Mouse (Mus musculus) kidney, embryonic 16.5 days (tissue): ENCODE results near the gene Zfp266. TPM values are rescaled to one million over a fixed set of nuclear protein-coding genes. Genes with fewer than 3 reads are reported as not detected.

Experiments
- ATAC-seq: fragments of 200-750 bp; cut with Nextera tagmentation; 2 replicates; pipeline ENCODE4 v1.8.0; 2017; ENCODE audit warnings: moderate TSS enrichment; ENCODE audit not compliant: low FRiP score, low TSS enrichment
- H3K27ac ChIP-seq: fragments of 300-500 bp; sonication (generic); 2 replicates; pipeline ENCODE4 v1.5.1; 2014; ENCODE audit warnings: low read length
- H3K27me3 ChIP-seq: fragments of 300-500 bp; sonication (generic); 2 replicates; pipeline ENCODE4 v1.6.1; 2014; ENCODE audit warnings: low read length, control low read depth, mixed read lengths; ENCODE audit not compliant: insufficient read depth
- H3K36me3 ChIP-seq: fragments of 300-500 bp; sonication (generic); 2 replicates; pipeline ENCODE4 v1.6.1; 2014; ENCODE audit warnings: low read length, control low read depth, mixed read lengths; ENCODE audit not compliant: insufficient read depth
- H3K4me1 ChIP-seq: fragments of 300-500 bp; sonication (generic); 2 replicates; pipeline ENCODE4 v1.6.1; 2014; ENCODE audit warnings: low read length, control low read depth, mixed read lengths; ENCODE audit not compliant: insufficient read depth
- H3K4me2 ChIP-seq: fragments of 300-500 bp; sonication (generic); replicated peaks from 2 replicates; pipeline ENCODE4 v1.6.1; 2014; ENCODE audit warnings: low read depth, low read length
- H3K4me3 ChIP-seq: fragments of 300-500 bp; sonication (generic); 2 replicates; pipeline ENCODE4 v1.5.1; 2014; ENCODE audit warnings: mild to moderate bottlenecking, low read length
- H3K9ac ChIP-seq: fragments of 300-500 bp; sonication (generic); replicated peaks from 2 replicates; pipeline ENCODE4 v1.6.1; 2014; ENCODE audit warnings: low read length
- H3K9me3 ChIP-seq: fragments of 300-500 bp; sonication (generic); 2 replicates; pipeline ENCODE4 v1.6.1; 2016; ENCODE audit warnings: low read length, control low read depth
- WGBS: fragments of 180-500 bp; shearing (Covaris S2); extraction: QIAGEN DNeasy Blood & Tissue Kit; methylation state at CpG from one replicate; pipeline ENCODE4 v1.1.7; 2014; 5-methylcytosine and 5-hydroxymethylcytosine counted together
- polyA plus RNA-seq: library from polyadenylated mRNA; unstranded; fragments of >200 nt; fragmentation: Nextera tagmentation; extraction: Ambion mirVana; gene quantifications from 2 replicates; pipeline ENCODE4 v1.2.1, GENCODE M21; 2015

Gene Zfp266
- polyA plus RNA-seq, 1 experiment from 2014 or later, result 98.3 TPM

DNA sequence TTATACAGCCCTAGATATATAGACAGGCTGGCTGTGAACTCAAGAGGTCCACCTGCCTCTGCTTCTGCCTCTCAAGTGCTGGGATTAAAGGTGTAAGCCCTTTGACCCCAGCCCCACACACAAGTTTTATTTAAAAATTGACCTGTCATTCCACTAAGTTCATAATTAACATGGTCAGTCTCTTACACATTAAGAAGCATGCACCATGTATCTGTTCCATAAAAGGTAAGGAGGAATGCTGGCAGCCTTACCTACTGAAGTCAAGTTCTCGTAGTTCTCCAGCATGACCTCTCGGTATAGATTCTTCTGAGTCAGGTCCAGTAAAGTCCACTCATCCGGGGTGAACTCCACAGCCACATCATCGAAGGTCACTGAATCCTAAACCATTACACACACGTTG lies 16.4 kb downstream of the Zfp266 start:
- H3K4me2 ChIP-seq, result no peak overlapping the region
- 86% methylated on average over 5 of the region's 5 CpGs for WGBS
- no peaks in the 10 kb centered on the region for H3K27me3 ChIP-seq
- H3K4me3 ChIP-seq, result no peak overlapping the region
- peak overlapping the region; percentile 20; the same call in 1 of the 2 replicates for H3K27ac ChIP-seq
- H3K9ac ChIP-seq, result no peak overlapping the region
- ATAC-seq, result peak; percentile 57
- H3K36me3 ChIP-seq, result peaks cover 59% of the 10 kb centered on the region
- no peaks in the 10 kb centered on the region for H3K4me1 ChIP-seq
- H3K9me3 ChIP-seq, result no peaks in the 10 kb centered on the region

DNA sequence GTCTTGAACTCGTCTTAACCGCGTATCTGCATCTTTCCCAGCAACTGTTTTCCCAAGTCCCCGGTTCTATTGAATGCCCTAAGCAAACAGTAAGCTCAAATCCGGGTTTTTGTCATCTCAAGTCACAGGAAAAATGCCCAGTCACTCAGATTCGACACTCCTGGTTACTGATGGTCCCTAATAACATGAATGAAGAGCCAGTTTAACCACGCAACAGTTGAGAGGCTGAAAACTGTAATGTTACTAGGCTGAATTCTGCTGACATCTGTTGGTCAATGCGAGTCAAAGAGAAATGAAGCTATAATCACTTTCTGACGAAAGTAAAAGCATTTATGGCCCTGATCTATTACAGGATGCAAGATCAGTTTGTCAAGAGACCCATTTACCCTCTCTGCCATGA lies 27.9 kb downstream of the Zfp266 start:
- Histone ChIP-seq H3K4me3 (peak overlapping the region; percentile 81), H3K4me2 (peak overlapping the region; percentile 71), H3K27ac (peak overlapping the region; percentile 95), H3K4me1 (peaks cover 23% of the 10 kb centered on the region), H3K9me3 (no peaks in the 10 kb centered on the region), H3K36me3 (peaks cover 30% of the 10 kb centered on the region), H3K9ac (peak overlapping the region; percentile 91), H3K27me3 (no peaks in the 10 kb centered on the region)
- no peak; the same call in 1 of the 2 replicates for ATAC-seq
- 6% methylated on average over 9 of the region's 9 CpGs for WGBS

DNA sequence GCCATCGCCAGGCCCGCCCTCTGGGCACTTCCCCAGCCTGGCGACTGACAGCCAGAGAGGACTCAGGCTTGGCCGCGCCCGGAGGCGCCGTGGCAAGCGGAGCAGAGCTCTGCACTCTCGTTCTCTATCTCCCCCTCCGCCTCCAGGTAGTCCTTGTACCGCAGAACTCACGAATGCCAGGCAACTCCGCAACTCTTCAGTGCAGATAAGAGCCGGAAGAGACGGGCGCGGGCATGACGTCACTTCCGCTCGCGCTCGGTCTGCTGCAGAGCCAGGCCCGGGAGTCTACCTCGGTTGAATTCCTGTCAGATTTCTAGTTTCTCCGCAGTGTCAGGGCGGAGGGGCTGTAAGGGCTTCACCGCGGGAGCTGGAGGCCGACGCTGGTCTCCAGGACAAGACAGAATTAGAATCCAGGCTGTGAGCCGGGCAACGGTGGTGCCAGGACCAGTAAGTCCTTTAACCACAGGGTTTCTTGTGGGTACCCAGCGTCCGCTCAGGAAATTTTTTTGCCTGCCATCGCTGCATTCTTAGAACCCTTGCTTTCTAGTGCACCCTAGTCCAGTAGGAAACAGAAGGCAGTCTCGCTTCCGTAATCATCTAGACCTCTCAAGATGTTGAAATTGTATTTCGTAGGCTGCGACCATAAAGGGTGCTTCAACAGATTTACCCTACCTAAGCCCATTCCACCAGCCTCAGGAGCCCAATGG lies 28.5 kb downstream of the Zfp266 start, which contains the start of gene Zfp426:
Gene Zfp426, minus strand, starts transcription at position 220 of the 707 bp plus-strand sequence.
- peak; percentile 96 for ATAC-seq

DNA sequence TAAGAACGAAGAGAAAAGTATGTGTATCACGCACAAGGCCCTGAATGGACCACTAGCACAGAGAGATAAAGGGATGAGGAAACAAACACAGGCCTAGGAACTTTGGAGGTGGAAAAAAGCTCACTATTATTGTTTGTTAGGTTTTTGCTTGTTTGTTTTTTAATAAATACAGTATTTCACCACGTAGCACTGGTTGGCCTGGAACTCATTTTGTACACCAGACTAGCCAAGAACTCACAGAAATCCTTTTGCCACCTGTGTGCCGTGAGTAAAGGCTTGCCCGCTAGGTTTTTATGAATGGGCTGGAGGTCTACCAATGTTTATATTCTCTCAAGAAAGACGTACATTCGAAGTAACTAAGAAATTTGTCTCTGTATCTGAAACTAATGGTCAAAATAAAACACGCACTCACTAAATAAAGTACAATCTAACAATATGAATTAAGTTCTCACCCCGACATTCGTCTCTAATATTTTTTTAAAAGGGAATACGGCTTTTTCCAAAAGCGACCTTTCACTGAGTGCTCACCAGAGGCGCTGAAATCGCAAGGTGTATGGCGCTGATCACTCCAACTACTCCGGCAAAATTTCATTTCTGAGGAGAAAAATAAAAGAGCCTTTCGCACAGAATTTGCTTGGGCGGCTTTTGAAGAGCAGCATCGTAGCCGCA lies 29.2 kb downstream of the Zfp266 start:
- Histone ChIP-seq H3K27ac (peak overlapping the region; percentile 95), H3K36me3 (peaks cover 18% of the 10 kb centered on the region), H3K4me2 (peak overlapping the region; percentile 71), H3K27me3 (no peaks in the 10 kb centered on the region), H3K9ac (peak overlapping the region; percentile 91), H3K4me3 (peak overlapping the region; percentile 81), H3K9me3 (no peaks in the 10 kb centered on the region), H3K4me1 (peaks cover 23% of the 10 kb centered on the region)
- WGBS, result 9% methylated on average over 20 of the region's 20 CpGs
- no peak for ATAC-seq

More for the DNA sequence above, 28.5 kb downstream of the Zfp266 start, which contains the start of gene Zfp426:
- Histone ChIP-seq H3K27ac (peak within 1 kb of the TSS; percentile 95), H3K9me3 (no peaks in the 10 kb centered on the region), H3K27me3 (no peaks in the 10 kb centered on the region), H3K4me2 (peak within 1 kb of the TSS; percentile 71), H3K9ac (peak within 1 kb of the TSS; percentile 91), H3K36me3 (peaks cover 24% of the 10 kb centered on the region), H3K4me3 (peak within 1 kb of the TSS; percentile 81), H3K4me1 (peaks cover 23% of the 10 kb centered on the region)
- WGBS, result under 1% methylated on average over 40 of the region's 40 CpGs

DNA sequence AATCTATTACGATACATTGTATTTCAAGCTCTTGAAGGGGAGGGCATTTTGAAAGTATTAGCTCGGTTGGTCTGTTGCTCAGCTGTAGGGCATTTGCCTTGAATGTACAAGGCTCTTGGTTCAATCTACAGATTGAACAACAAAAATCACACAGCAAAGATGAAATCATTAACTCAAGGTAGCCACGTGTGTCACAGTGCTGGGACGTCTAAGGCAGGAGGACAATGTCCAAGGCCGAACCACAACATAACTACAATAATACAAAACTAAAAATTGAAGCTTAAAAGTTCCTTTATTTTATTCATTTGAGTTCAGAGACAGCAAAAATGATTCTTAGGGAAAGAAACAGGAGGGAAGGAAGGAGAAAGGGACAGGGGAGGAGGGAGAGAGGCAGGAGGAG lies 31.7 kb downstream of the Zfp266 start:
- no peak for ATAC-seq
- Histone ChIP-seq H3K4me3 (no peak overlapping the region), H3K27me3 (no peaks in the 10 kb centered on the region), H3K4me2 (no peak overlapping the region), H3K9ac (no peak overlapping the region), H3K36me3 (peaks cover 18% of the 10 kb centered on the region), H3K9me3 (no peaks in the 10 kb centered on the region), H3K4me1 (peaks cover 23% of the 10 kb centered on the region), H3K27ac (no peak overlapping the region)
- WGBS, result 84% methylated on average over 5 of the region's 5 CpGs

DNA sequence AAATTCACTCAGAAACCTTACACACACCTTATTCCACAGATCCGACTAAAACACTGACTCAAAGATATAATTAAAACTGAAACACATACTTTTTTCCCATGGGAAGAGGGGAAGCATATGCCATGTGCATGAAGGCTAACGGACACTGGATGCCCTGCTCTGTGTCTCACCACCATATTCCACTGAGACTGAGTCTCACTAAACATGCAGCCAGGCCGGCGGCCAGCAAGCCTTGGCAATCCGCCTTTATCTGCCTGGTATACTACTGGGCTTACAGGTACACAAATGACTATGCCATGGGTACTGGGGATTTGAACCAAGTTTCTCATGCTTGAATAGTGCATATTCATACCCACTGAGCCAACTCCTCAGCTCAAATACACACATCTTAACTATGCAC lies 41.8 kb downstream of the Zfp266 start:
- H3K4me3 ChIP-seq, result no peak overlapping the region
- no peak for ATAC-seq
- no peak overlapping the region for H3K4me2 ChIP-seq
- no peaks in the 10 kb centered on the region for H3K4me1 ChIP-seq
- H3K36me3 ChIP-seq, result peaks cover 37% of the 10 kb centered on the region
- no peaks in the 10 kb centered on the region for H3K27me3 ChIP-seq
- 90% methylated on average over 5 of the region's 5 CpGs for WGBS
- H3K27ac ChIP-seq, result no peak overlapping the region
- no peak overlapping the region for H3K9ac ChIP-seq
- no peaks in the 10 kb centered on the region for H3K9me3 ChIP-seq

- H3K36me3 ChIP-seq, result peaks cover 56% of the 10 kb centered on the region
- no peak for ATAC-seq
- WGBS, result 100% methylated on average over 1 of the region's 1 CpGs
Observed at GRCm38 (mm10) chr9:20476632-20477031, 44.6 kb downstream of the Zfp266 start.

GRCm38 (mm10) chr9:20466761-20467442 lies 54.3 kb downstream of the Zfp266 start:
- H3K36me3 ChIP-seq, result peaks cover 31% of the 10 kb centered on the region
- H3K27ac ChIP-seq, result no peak overlapping the region
- H3K4me3 ChIP-seq, result no peak overlapping the region
- H3K4me2 ChIP-seq, result no peak overlapping the region
- H3K9me3 ChIP-seq, result peaks cover 20% of the 10 kb centered on the region
- H3K9ac ChIP-seq, result no peak overlapping the region
- 56% methylated on average over 7 of the region's 7 CpGs for WGBS
- no peaks in the 10 kb centered on the region for H3K4me1 ChIP-seq
- peak; percentile 31; the same call in 1 of the 2 replicates for ATAC-seq
- H3K27me3 ChIP-seq, result no peaks in the 10 kb centered on the region

More at GRCm38 (mm10) chr9:20476632-20477031, 44.6 kb downstream of the Zfp266 start:
- H3K9ac ChIP-seq, result no peak overlapping the region
- H3K4me3 ChIP-seq, result no peak overlapping the region
- H3K4me2 ChIP-seq, result no peak overlapping the region
- no peaks in the 10 kb centered on the region for H3K4me1 ChIP-seq
- H3K27ac ChIP-seq, result no peak overlapping the region
- H3K9me3 ChIP-seq, result 0 out of 2 replicates have a peak, but pooled peaks cover 2% of the 10 kb centered on the region
- H3K27me3 ChIP-seq, result no peaks in the 10 kb centered on the region

GRCm38 (mm10) chr9:20459377-20460317 lies 61.6 kb downstream of the Zfp266 start, which contains the start of gene Zfp26:
Gene Zfp26, minus strand, starts transcription at chr9:20460162.
- Histone ChIP-seq H3K9ac (peak within 1 kb of the TSS; percentile 93), H3K27ac (peak within 1 kb of the TSS; percentile 92), H3K4me2 (peak within 1 kb of the TSS; percentile 85), H3K9me3 (no peaks in the 10 kb centered on the region), H3K4me3 (peak within 1 kb of the TSS; percentile 91), H3K27me3 (no peaks in the 10 kb centered on the region), H3K36me3 (peaks cover 21% of the 10 kb centered on the region), H3K4me1 (peaks cover 17% of the 10 kb centered on the region)
- under 1% methylated on average over 48 of the region's 48 CpGs for WGBS
- ATAC-seq, result peak; percentile 95
